Mouse (Mus musculus) thymus, postnatal 36 days (tissue): ENCODE measurements at regions not wholly inside any gene's neighbourhood (a gene's known extent, or its start where the extent isn't known, plus 50 kb on each side); places are given as distances from the start of the nearest gene placed in this dataset.

Experiments used
- DNase-seq, 2 experiments: peaks; one replicate each; pipeline ENCODE4 v3.0.0; 2022; ENCODE audit warnings: mixed read lengths in 2 of 2

GRCm38 (mm10) chr3:52158788-52159260 is 53.9 kb upstream of the Maml3 start:
- DNase-seq, result no peak

- DNase-seq, result no peak
These were observed 56.8 kb upstream of the Maml3 start for GRCm38 (mm10) chr3:52161688-52162087.

- DNase-seq, result no peak
These were observed 59.1 kb upstream of the Maml3 start for GRCm38 (mm10) chr3:52163990-52164389.

DNA sequence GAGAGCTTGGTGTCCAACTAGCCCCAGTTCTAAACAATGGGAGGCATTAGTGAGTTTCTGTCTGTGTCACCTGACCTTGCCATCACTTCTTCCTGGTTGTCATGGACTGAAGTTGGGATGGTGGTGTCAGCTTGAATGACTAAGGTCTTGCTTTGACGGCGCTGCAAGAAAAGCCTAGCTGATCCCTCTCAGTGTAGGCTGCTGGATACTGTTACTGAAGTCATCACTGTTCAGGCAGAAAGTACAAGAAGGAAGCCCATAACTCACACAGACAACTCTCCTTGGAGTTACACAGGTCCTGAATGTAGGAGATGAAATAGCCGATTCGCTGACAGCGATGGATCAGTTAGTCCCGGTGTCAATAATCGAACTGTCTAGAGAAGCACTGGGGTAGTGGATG is 62.5 kb upstream of the Maml3 start:
- DNase-seq, result no peak

- no peak for DNase-seq
These were observed 66.0 kb upstream of the Maml3 start for GRCm38 (mm10) chr3:52170847-52171246.

- no peak for DNase-seq
These were observed 66.4 kb upstream of the Maml3 start for GRCm38 (mm10) chr3:52171303-52171702.

GRCm38 (mm10) chr3:52173490-52173889 is 68.6 kb upstream of the Maml3 start:
- no peak for DNase-seq

DNA sequence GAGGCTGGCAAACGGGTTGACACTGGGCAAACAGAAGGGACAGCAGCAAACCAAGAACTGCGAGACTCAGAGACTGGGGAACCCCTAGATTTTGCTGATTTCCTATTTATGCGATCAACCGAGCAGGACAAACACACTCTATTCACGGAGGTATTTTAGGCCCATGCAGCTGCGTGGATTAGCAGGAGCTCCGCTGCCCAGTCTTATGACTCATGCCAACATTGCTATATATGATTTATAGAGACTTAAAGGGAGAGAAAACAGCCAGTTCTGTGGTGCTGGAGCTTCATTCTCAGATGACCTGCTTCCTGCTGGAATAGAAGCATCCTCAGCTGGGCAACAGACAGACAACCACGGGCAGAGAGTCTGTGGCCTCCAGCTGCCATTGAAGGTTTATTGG is 71.2 kb upstream of the Maml3 start:
- DNase-seq, result no peak

- DNase-seq, result no peak
These were observed 74.0 kb upstream of the Maml3 start for GRCm38 (mm10) chr3:52178851-52179250.

GRCm38 (mm10) chr3:52179686-52180085 is 74.8 kb upstream of the Maml3 start:
- DNase-seq, result peak; percentile 26 to 48

GRCm38 (mm10) chr3:52180306-52180705 is 75.4 kb upstream of the Maml3 start:
- no peak for DNase-seq

GRCm38 (mm10) chr3:52180785-52181184 is 75.9 kb upstream of the Maml3 start:
- DNase-seq, result no peak

- no peak for DNase-seq
These were observed 76.6 kb upstream of the Maml3 start for GRCm38 (mm10) chr3:52181326-52182101.

GRCm38 (mm10) chr3:52184241-52184640 is 79.4 kb upstream of the Maml3 start:
- DNase-seq, result no peak

DNA sequence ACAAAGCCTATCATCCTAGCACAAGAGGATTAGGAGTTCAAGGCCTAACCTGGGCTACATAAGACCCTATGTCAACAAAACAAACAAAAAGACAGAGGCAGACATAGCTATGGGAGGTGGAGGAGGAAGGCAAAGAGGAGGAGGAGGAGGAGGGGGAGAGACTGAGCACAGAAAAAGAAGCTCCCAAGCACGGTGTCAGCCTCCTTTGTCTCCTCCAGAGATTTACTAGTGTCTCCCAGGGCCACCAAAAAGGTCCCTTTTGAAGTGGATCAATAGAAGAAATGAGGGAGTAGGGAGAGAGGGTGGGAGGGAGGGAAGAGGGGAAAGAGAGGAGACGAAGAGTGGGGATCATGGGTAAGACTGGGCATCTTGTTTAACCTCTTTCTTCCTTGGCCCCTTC is 80.5 kb upstream of the Maml3 start:
- DNase-seq, result no peak

DNA sequence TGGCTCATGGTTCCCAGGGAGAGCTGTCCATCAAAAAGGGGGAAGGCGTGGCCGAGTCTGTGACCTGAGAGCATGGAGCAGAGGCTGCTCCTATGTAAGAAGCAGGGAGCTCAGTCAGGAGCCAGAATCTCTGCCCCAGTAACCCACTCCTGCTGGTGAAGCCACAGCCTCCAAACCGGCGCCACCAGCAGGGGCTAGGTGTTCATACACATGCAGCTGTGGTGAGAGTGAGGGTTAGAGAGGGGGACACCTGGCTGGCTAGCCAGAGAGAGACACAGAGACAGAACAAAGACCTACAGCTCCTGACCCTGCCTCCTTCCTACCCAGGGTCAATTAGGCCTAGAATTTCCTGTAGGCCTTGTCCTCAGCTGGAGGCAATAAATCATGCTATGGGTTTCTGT is 80.7 kb upstream of the Foxo1 start:
- no peak for DNase-seq

- no peak for DNase-seq
These were observed 79.8 kb upstream of the Foxo1 start for GRCm38 (mm10) chr3:52188303-52188702.

- no peak for DNase-seq
These were observed 79.1 kb upstream of the Foxo1 start for GRCm38 (mm10) chr3:52189016-52189415.

GRCm38 (mm10) chr3:52190021-52190420 is 78.1 kb upstream of the Foxo1 start:
- no peak for DNase-seq

DNA sequence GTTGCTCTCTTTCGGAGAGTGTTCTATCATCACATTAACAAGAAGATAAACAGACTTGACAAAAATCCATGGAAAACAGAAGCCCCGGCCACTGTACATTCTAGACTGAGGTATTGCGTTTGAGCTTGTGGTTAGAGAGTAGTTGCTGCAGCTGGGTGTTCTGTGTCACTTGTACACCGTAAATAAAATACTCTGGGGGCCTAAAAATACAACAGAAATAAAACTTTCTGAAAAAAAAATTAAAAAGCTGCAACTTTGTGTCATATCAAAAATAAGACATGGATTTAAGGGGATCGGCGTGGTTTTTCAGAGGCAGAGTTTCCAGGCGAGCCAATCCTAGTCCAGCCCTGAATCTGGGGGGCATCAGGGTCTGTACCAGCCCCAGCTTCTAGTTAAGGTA is 75.1 kb upstream of the Foxo1 start:
- DNase-seq, result no peak

GRCm38 (mm10) chr3:52194216-52194615 is 73.9 kb upstream of the Foxo1 start:
- DNase-seq, result no peak

DNA sequence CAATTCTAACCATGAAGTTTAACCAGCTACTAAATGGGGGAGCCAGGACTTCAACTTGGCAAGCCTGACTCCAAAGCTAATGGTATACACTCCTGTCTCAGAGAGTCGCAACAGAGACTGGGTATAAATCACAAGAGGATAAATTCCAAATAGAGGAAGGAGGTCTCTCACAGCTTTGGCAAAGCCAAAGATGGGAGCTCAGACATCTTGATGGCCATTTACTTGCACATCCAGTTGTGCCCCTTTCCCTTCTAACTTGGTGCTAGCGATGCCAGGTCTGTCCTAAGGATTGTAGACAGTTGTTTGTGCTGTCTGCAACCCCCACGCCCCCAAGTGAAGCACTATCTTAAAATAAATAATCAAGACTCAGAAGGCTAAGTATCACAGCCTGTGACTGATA is 72.7 kb upstream of the Foxo1 start:
- DNase-seq, result no peak

GRCm38 (mm10) chr3:52196047-52196935 is 71.8 kb upstream of the Foxo1 start:
- peak; percentile 72 to 76 for DNase-seq

DNA sequence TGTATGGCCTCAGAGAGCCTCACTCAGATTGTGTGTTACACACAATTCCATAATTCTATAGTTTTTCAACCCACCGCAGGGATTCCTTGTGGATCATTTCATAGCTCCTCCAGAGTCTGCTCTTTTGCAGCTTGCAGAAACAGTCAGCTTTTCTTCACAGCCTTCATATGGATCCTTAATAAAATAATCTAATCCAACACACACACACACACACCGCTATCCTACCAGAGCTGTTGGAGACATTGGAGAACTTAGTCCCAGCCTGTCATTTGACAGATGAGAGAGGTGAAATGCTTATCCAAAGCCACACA is 71.2 kb upstream of the Foxo1 start:
- no peak for DNase-seq
